Mouse (Mus musculus) splenic B cell, adult 2 months (primary cell): ENCODE results near the gene Vwf.

ENCODE experiments used
- DNase-seq: peaks from one replicate; pipeline ENCODE4 v3.0.0-alpha.2; 2011; ENCODE audit warnings: low read depth, low spot score
- H3K27me3 ChIP-seq: 2 replicates; pipeline ENCODE4 v1.6.1; 2012; ENCODE audit warnings: mild to moderate bottlenecking, low read length, moderate library complexity, mixed read lengths; ENCODE audit not compliant: control insufficient read depth, poor library complexity, insufficient read depth, severe bottlenecking
- H3K36me3 ChIP-seq: 2 replicates; pipeline ENCODE4 v1.6.1; 2012; ENCODE audit warnings: mild to moderate bottlenecking, low read length, moderate library complexity, mixed read lengths; ENCODE audit not compliant: control insufficient read depth, poor library complexity, insufficient read depth, severe bottlenecking

Gene Vwf

GRCm38 (mm10) chr6:125529479-125529878, 17.1 kb upstream of the Vwf start:
- H3K27me3 ChIP-seq: no peaks in the 10 kb centered on the region
- DNase-seq: no peak

GRCm38 (mm10) chr6:125533104-125533650, 13.4 kb upstream of the Vwf start:
- DNase-seq: no peak
- no peaks in the 10 kb centered on the region for H3K36me3 ChIP-seq
- H3K27me3 ChIP-seq: no peaks in the 10 kb centered on the region

More at GRCm38 (mm10) chr6:125529479-125529878, 17.1 kb upstream of the Vwf start:
- no peaks in the 10 kb centered on the region for H3K36me3 ChIP-seq

- Histone ChIP-seq H3K36me3 (no peaks in the 10 kb centered on the region), H3K27me3 (no peaks in the 10 kb centered on the region)
- no peak for DNase-seq
These were observed 11.6 kb upstream of the Vwf start for GRCm38 (mm10) chr6:125534990-125535389.

- no peaks in the 10 kb centered on the region for H3K27me3 ChIP-seq
- DNase-seq: no peak
These were observed 8.1 kb upstream of the Vwf start for GRCm38 (mm10) chr6:125538469-125538868.

GRCm38 (mm10) chr6:125539423-125539822, 7.2 kb upstream of the Vwf start:
- no peaks in the 10 kb centered on the region for H3K36me3 ChIP-seq
- no peaks in the 10 kb centered on the region for H3K27me3 ChIP-seq
- no peak for DNase-seq

More at GRCm38 (mm10) chr6:125538469-125538868, 8.1 kb upstream of the Vwf start:
- H3K36me3 ChIP-seq: no peaks in the 10 kb centered on the region

- Histone ChIP-seq H3K36me3 (no peaks in the 10 kb centered on the region), H3K27me3 (no peaks in the 10 kb centered on the region)
- DNase-seq: no peak
These were observed 6.4 kb upstream of the Vwf start for GRCm38 (mm10) chr6:125540199-125540598.

GRCm38 (mm10) chr6:125540826-125541225, 5.7 kb upstream of the Vwf start:
- DNase-seq: no peak

GRCm38 (mm10) chr6:125541296-125541695, 5.3 kb upstream of the Vwf start:
- Histone ChIP-seq H3K36me3 (no peaks in the 10 kb centered on the region), H3K27me3 (no peaks in the 10 kb centered on the region)
- no peak for DNase-seq

More at GRCm38 (mm10) chr6:125540826-125541225, 5.7 kb upstream of the Vwf start:
- Histone ChIP-seq H3K36me3 (no peaks in the 10 kb centered on the region), H3K27me3 (no peaks in the 10 kb centered on the region)

GRCm38 (mm10) chr6:125548406-125548805, 1.8 kb downstream of the Vwf start:
- no peak for DNase-seq
- Histone ChIP-seq H3K27me3 (no peaks in the 10 kb centered on the region), H3K36me3 (no peaks in the 10 kb centered on the region)

GRCm38 (mm10) chr6:125550172-125550571, 3.6 kb downstream of the Vwf start:
- H3K36me3 ChIP-seq: no peaks in the 10 kb centered on the region
- no peak for DNase-seq

GRCm38 (mm10) chr6:125552760-125553159, 6.2 kb downstream of the Vwf start:
- no peak for DNase-seq
- no peaks in the 10 kb centered on the region for H3K27me3 ChIP-seq
- no peaks in the 10 kb centered on the region for H3K36me3 ChIP-seq

More at GRCm38 (mm10) chr6:125550172-125550571, 3.6 kb downstream of the Vwf start:
- H3K27me3 ChIP-seq: no peaks in the 10 kb centered on the region

GRCm38 (mm10) chr6:125553551-125553950, 7.0 kb downstream of the Vwf start:
- Histone ChIP-seq H3K27me3 (no peaks in the 10 kb centered on the region), H3K36me3 (no peaks in the 10 kb centered on the region)
- no peak for DNase-seq

GRCm38 (mm10) chr6:125558831-125559230, 12.3 kb downstream of the Vwf start:
- H3K36me3 ChIP-seq: no peaks in the 10 kb centered on the region
- no peak for DNase-seq
- H3K27me3 ChIP-seq: no peaks in the 10 kb centered on the region

GRCm38 (mm10) chr6:125561031-125561430, 14.5 kb downstream of the Vwf start:
- no peaks in the 10 kb centered on the region for H3K36me3 ChIP-seq

GRCm38 (mm10) chr6:125561521-125561920, 14.9 kb downstream of the Vwf start:
- DNase-seq: no peak
- Histone ChIP-seq H3K36me3 (no peaks in the 10 kb centered on the region), H3K27me3 (no peaks in the 10 kb centered on the region)

More at GRCm38 (mm10) chr6:125561031-125561430, 14.5 kb downstream of the Vwf start:
- no peak for DNase-seq
- no peaks in the 10 kb centered on the region for H3K27me3 ChIP-seq

GRCm38 (mm10) chr6:125564812-125565281, 18.3 kb downstream of the Vwf start:
- Histone ChIP-seq H3K27me3 (no peaks in the 10 kb centered on the region), H3K36me3 (no peaks in the 10 kb centered on the region)
- no peak for DNase-seq
